Mouse (Mus musculus): ENCODE measurements around the gene Ttc24. TPM values are rescaled to one million over a fixed set of nuclear protein-coding genes. Genes with fewer than 3 reads are reported as not detected.
A peak's percentile ranks its signal among the peaks of the same experiment; 100 is the strongest.

Gene Ttc24
- total RNA-seq (2014; rRNA removed; ENCODE audit: low replicate concordance) (not detected in 2 replicates), polyA plus RNA-seq (2015; fragmentation: Nextera tagmentation; extraction: Ambion mirVana) (not detected in 2 replicates)

GRCm38 (mm10) chr3:88078204-88078603 is at the start of gene Ttc24:
TSS of gene Ttc24 (minus strand) at chr3:88078304.
- no peak for ATAC-seq (ENCODE audit: insufficient read depth, low read depth)
- Histone ChIP-seq H3K36me3 (replicated peaks; ENCODE audit: control insufficient read depth, insufficient read depth, low read length) (no peaks in the 10 kb centered on the region), H3K4me2 (ENCODE audit: low read depth, low read length) (no peak within 1 kb of the TSS), H3K9ac (replicated peaks; ENCODE audit: low read depth, low read length) (no peak within 1 kb of the TSS), H3K9me3 (replicated peaks; ENCODE audit: control insufficient read depth, low read length) (no peaks in the 10 kb centered on the region), H3K27ac (ENCODE audit: low read depth) (no peak within 1 kb of the TSS), H3K4me1 (ENCODE audit: control insufficient read depth, insufficient read depth) (peaks cover 9% of the 10 kb centered on the region; the same call in 1 of the 2 replicates), H3K27me3 (ENCODE audit: control insufficient read depth, insufficient read depth, low read length) (no peaks in the 10 kb centered on the region), H3K4me3 (ENCODE audit: low read depth, low read length) (no peak within 1 kb of the TSS)
- DNase-seq (ENCODE audit: low spot score): no peak
- no peak for TF ChIP-seq EP300 (IDR thresholded peaks at IDR 0.05; ENCODE audit: low read depth)
- no peak for TF ChIP-seq CTCF (IDR thresholded peaks at IDR 0.05; ENCODE audit: low read depth)
- WGBS: 62% methylated on average over 4 of the region's 4 CpGs

- DNase-seq (ENCODE audit: low spot score): no peak
- H3K9ac ChIP-seq (replicated peaks; ENCODE audit: low read depth, low read length): no peak overlapping the region
- peaks cover 5% of the 10 kb centered on the region; the same call in 1 of the 2 replicates for H3K4me1 ChIP-seq (ENCODE audit: control insufficient read depth, insufficient read depth)
- ATAC-seq (ENCODE audit: insufficient read depth, low read depth): no peak
- no peak overlapping the region for H3K4me3 ChIP-seq (ENCODE audit: low read depth, low read length)
- WGBS: 61% methylated on average over 3 of the region's 3 CpGs
- no peak overlapping the region for H3K27ac ChIP-seq (ENCODE audit: low read depth)
- no peaks in the 10 kb centered on the region for H3K9me3 ChIP-seq (replicated peaks; ENCODE audit: control insufficient read depth, low read length)
- no peak overlapping the region for H3K4me2 ChIP-seq (ENCODE audit: low read depth, low read length)
- no peaks in the 10 kb centered on the region for H3K36me3 ChIP-seq (replicated peaks; ENCODE audit: control insufficient read depth, insufficient read depth, low read length)
- TF ChIP-seq EP300 (IDR thresholded peaks at IDR 0.05; ENCODE audit: low read depth) (no peak), CTCF (IDR thresholded peaks at IDR 0.05; ENCODE audit: low read depth) (no peak)
- no peaks in the 10 kb centered on the region for H3K27me3 ChIP-seq (ENCODE audit: control insufficient read depth, insufficient read depth, low read length)
Observed at GRCm38 (mm10) chr3:88127636-88128035, 49.5 kb upstream of the Ttc24 start.

GRCm38 (mm10) chr3:88126181-88126580 is 48.1 kb upstream of the Ttc24 start:
- Histone ChIP-seq H3K4me3 (ENCODE audit: low read depth, low read length) (no peak overlapping the region), H3K36me3 (replicated peaks; ENCODE audit: control insufficient read depth, insufficient read depth, low read length) (no peaks in the 10 kb centered on the region), H3K4me2 (ENCODE audit: low read depth, low read length) (no peak overlapping the region), H3K4me1 (ENCODE audit: control insufficient read depth, insufficient read depth) (peaks cover 2% of the 10 kb centered on the region), H3K27ac (ENCODE audit: low read depth) (no peak overlapping the region), H3K27me3 (ENCODE audit: control insufficient read depth, insufficient read depth, low read length) (no peaks in the 10 kb centered on the region), H3K9me3 (replicated peaks; ENCODE audit: control insufficient read depth, low read length) (no peaks in the 10 kb centered on the region), H3K9ac (replicated peaks; ENCODE audit: low read depth, low read length) (no peak overlapping the region)
- DNase-seq (ENCODE audit: low spot score): no peak
- 75% methylated on average over 7 of the region's 7 CpGs for WGBS
- ATAC-seq (ENCODE audit: insufficient read depth, low read depth): no peak
- TF ChIP-seq CTCF (IDR thresholded peaks at IDR 0.05; ENCODE audit: low read depth) (no peak), EP300 (IDR thresholded peaks at IDR 0.05; ENCODE audit: low read depth) (no peak)

GRCm38 (mm10) chr3:88125195-88125594 is 47.1 kb upstream of the Ttc24 start:
- H3K4me2 ChIP-seq (ENCODE audit: low read depth, low read length): no peak overlapping the region
- H3K4me3 ChIP-seq (ENCODE audit: low read depth, low read length): no peak overlapping the region
- peak; percentile 52 for ATAC-seq (ENCODE audit: insufficient read depth, low read depth)
- TF ChIP-seq EP300 (IDR thresholded peaks at IDR 0.05; ENCODE audit: low read depth): 0 out of 2 replicates have a peak, but pooled peaks have one; percentile 26
- no peak for TF ChIP-seq CTCF (IDR thresholded peaks at IDR 0.05; ENCODE audit: low read depth)
- 15% methylated on average over 4 of the region's 4 CpGs for WGBS
- no peaks in the 10 kb centered on the region for H3K27me3 ChIP-seq (ENCODE audit: control insufficient read depth, insufficient read depth, low read length)
- 0 out of 2 replicates have a peak, but pooled peaks cover 3% of the 10 kb centered on the region for H3K36me3 ChIP-seq (replicated peaks; ENCODE audit: control insufficient read depth, insufficient read depth, low read length)
- H3K4me1 ChIP-seq (ENCODE audit: control insufficient read depth, insufficient read depth): peaks cover 12% of the 10 kb centered on the region
- peak; percentile 65 for DNase-seq (ENCODE audit: low spot score)
- no peak overlapping the region for H3K9ac ChIP-seq (replicated peaks; ENCODE audit: low read depth, low read length)
- peak overlapping the region; percentile 60 for H3K27ac ChIP-seq (ENCODE audit: low read depth)
- H3K9me3 ChIP-seq (replicated peaks; ENCODE audit: control insufficient read depth, low read length): no peaks in the 10 kb centered on the region

- TF ChIP-seq EP300 (IDR thresholded peaks at IDR 0.05; ENCODE audit: low read depth): peak; percentile 22; the same call in 1 of the 2 replicates
- TF ChIP-seq CTCF (IDR thresholded peaks at IDR 0.05; ENCODE audit: low read depth): no peak
- no peak overlapping the region for H3K4me2 ChIP-seq (ENCODE audit: low read depth, low read length)
- H3K4me1 ChIP-seq (ENCODE audit: control insufficient read depth, insufficient read depth): peaks cover 17% of the 10 kb centered on the region
- H3K4me3 ChIP-seq (ENCODE audit: low read depth, low read length): no peak overlapping the region
- DNase-seq (ENCODE audit: low spot score): peak; percentile 66
- ATAC-seq (ENCODE audit: insufficient read depth, low read depth): peak; percentile 57
- peak overlapping the region; percentile 64 for H3K27ac ChIP-seq (ENCODE audit: low read depth)
- H3K9me3 ChIP-seq (replicated peaks; ENCODE audit: control insufficient read depth, low read length): no peaks in the 10 kb centered on the region
- no peak overlapping the region for H3K9ac ChIP-seq (replicated peaks; ENCODE audit: low read depth, low read length)
- 38% methylated on average over 14 of the region's 14 CpGs for WGBS
- H3K36me3 ChIP-seq (replicated peaks; ENCODE audit: control insufficient read depth, insufficient read depth, low read length): peaks cover 35% of the 10 kb centered on the region
- H3K27me3 ChIP-seq (ENCODE audit: control insufficient read depth, insufficient read depth, low read length): no peaks in the 10 kb centered on the region
Observed at GRCm38 (mm10) chr3:88121164-88122131, 43.3 kb upstream of the Ttc24 start.
